Mouse (Mus musculus) hindbrain, embryonic 12.5 days (tissue): ENCODE results near the gene Tapbp. TPM values are rescaled to one million over a fixed set of nuclear protein-coding genes. Genes with fewer than 3 reads are reported as not detected.
"Not testable (repeated sequence)": the region's sequence is repeated elsewhere in the genome, so short reads cannot be mapped to it uniquely, and the experiment has no call there.

Experiments used
- ATAC-seq: fragments of 200-750 bp; cut with Nextera tagmentation; 2 replicates; pipeline ENCODE4 v1.8.0; 2017; ENCODE audit warnings: moderate TSS enrichment; ENCODE audit not compliant: low FRiP score
- H3K27ac ChIP-seq: fragments of 300-500 bp; sonication (generic); 2 replicates; pipeline ENCODE4 v1.5.1; 2016; ENCODE audit warnings: mild to moderate bottlenecking
- H3K27me3 ChIP-seq: fragments of 300-500 bp; sonication (generic); 2 replicates; pipeline ENCODE4 v1.6.1; 2016; ENCODE audit warnings: mild to moderate bottlenecking
- H3K36me3 ChIP-seq: fragments of 300-500 bp; sonication (generic); 2 replicates; pipeline ENCODE4 v1.6.1; 2016; ENCODE audit warnings: mild to moderate bottlenecking
- H3K4me1 ChIP-seq: fragments of 300-500 bp; sonication (generic); 2 replicates; pipeline ENCODE4 v1.6.1; 2016
- H3K4me2 ChIP-seq: fragments of 300-500 bp; sonication (generic); replicated peaks from 2 replicates; pipeline ENCODE4 v1.6.1; 2016; ENCODE audit warnings: mild to moderate bottlenecking
- H3K4me3 ChIP-seq: fragments of 300-500 bp; sonication (generic); 2 replicates; pipeline ENCODE4 v1.5.1; 2016; ENCODE audit warnings: mild to moderate bottlenecking
- H3K9ac ChIP-seq: fragments of 300-500 bp; sonication (generic); 2 replicates; pipeline ENCODE4 v1.6.1; 2016; ENCODE audit warnings: mild to moderate bottlenecking, moderate library complexity
- H3K9me3 ChIP-seq: fragments of 300-500 bp; sonication (generic); replicated peaks from 2 replicates; pipeline ENCODE4 v1.6.1; 2016; ENCODE audit warnings: mild to moderate bottlenecking
- WGBS: fragments of 180-500 bp; shearing (Covaris S2); methylation state at CpG from one replicate; pipeline ENCODE4 v1.1.7; 2016; 5-methylcytosine and 5-hydroxymethylcytosine counted together
- polyA plus RNA-seq: library from polyadenylated mRNA; unstranded; fragments of >200 nt; fragmentation: Nextera tagmentation; extraction: Ambion mirVana; gene quantifications from 2 replicates; pipeline ENCODE4 v1.2.1, GENCODE M21; 2016

Tapbp gene
- polyA plus RNA-seq, 1 experiment from 2014 or later: 27.6 TPM

DNA sequence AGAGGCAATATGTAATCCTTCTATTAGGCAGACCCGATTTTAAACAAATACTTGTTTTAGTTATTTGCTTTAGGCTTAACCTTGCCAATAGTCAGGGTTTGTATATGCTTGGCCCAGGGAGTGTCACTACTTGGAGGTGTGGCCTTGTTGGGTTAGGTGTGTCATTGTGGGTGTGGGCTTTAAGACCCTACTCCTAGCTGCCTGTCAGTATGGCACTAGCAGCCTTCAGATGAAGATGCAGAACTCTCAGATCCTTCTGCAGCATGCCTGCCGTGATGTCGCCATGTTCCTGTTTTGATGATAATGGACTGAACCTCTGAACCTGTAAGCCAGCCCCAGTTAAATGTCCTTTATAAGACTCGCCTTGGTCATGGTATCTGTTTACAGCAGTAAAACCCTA, 22.7 kb upstream of the Tapbp start:
- H3K27ac ChIP-seq, H3K36me3 ChIP-seq, ATAC-seq, H3K9me3 ChIP-seq, H3K9ac ChIP-seq, H3K4me2 ChIP-seq, H3K27me3 ChIP-seq, H3K4me3 ChIP-seq, H3K4me1 ChIP-seq: not testable (repeated sequence)
- 74% methylated on average over 4 of the region's 4 CpGs for WGBS

DNA sequence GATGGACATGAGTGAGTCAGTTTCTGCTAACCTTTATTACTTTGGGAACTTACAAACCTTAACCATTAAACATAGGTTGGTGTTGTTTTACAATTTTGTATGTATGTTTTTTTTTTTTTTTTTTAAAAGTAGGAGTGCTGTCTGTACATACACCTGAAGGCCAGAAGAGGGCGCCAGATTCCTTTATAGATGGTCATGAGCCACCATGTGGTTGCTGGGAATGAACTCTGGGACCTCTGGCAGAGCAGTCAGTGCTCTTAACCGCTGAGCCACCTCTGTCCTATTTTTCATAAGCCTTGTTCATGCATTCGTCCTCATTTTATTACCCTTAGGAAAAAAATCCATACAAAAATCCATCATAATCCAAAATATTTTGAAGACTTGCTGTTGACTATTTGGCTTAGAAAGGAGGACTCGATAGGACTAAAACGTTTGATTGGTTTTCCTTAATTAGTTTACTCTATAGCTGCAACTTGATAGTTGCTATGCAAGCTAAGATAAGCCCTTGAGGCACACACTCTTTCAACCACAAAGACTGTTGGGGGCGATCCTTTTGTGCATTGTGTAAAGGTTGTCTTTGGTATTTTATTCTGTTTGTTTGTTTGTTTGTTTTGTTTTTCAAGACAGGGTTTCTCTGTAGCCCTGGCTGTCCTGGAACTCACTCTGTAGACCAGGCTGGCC, 18.4 kb upstream of the Tapbp start:
- Histone ChIP-seq H3K4me3 (no peak overlapping the region), H3K27me3 (no peaks in the 10 kb centered on the region; the same call in 1 of the 2 replicates), H3K9ac (no peak overlapping the region), H3K27ac (no peak overlapping the region), H3K9me3 (no peaks in the 10 kb centered on the region), H3K4me1 (no peaks in the 10 kb centered on the region), H3K4me2 (no peak overlapping the region), H3K36me3 (no peaks in the 10 kb centered on the region)
- 45% methylated on average over 6 of the region's 6 CpGs for WGBS
- ATAC-seq: no peak

DNA sequence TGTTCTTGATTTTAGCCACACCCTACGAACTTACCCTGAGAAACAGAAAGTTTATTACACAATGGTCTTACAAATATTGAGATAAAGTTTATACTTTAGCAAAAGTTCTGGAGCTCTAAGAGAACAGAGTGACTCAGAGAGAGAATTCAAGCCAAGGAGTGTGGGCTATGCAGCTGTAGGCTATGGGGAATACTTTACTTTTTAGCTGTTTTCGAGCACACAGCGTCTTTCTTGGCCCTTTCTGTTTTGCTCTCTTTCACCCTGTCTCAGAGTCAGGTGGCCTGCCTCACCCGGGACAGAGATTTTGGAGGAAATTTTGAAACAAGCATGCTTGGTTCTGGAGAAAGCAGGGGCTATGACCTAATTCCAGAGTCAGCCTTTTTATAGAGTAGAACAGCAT, 17.5 kb upstream of the Tapbp start:
- WGBS: 87% methylated on average over 4 of the region's 4 CpGs
- H3K4me2 ChIP-seq, H3K4me3 ChIP-seq, H3K36me3 ChIP-seq, H3K27ac ChIP-seq, H3K9ac ChIP-seq, H3K4me1 ChIP-seq, H3K27me3 ChIP-seq, ATAC-seq, H3K9me3 ChIP-seq: not testable (repeated sequence)

DNA sequence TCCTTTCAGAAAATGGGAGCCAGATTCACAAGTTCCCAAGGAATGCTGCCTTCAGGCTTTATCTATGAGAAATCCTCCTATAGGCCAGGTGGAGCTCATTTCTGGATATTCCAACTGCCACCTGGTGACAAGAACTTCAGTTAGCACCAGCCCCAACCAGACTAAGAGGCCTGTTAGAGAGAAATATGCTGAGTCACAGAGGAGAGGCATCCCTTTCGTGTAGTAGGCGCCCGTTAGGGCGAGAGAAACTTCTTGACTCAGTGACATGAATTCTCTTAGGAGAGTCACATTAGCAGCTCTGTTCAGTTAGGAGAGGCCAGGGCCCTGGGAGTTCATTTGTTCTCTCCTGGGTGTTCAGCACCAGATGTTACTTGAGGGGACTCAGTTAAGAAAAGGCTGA, 16.1 kb upstream of the Tapbp start:
- no peaks in the 10 kb centered on the region for H3K9me3 ChIP-seq
- 76% methylated on average over 4 of the region's 4 CpGs for WGBS
- no peaks in the 10 kb centered on the region for H3K4me1 ChIP-seq
- H3K4me3 ChIP-seq: no peak overlapping the region
- H3K27ac ChIP-seq: no peak overlapping the region
- H3K36me3 ChIP-seq: no peaks in the 10 kb centered on the region
- H3K4me2 ChIP-seq: no peak overlapping the region
- ATAC-seq: no peak
- H3K27me3 ChIP-seq: no peaks in the 10 kb centered on the region
- H3K9ac ChIP-seq: no peak overlapping the region

DNA sequence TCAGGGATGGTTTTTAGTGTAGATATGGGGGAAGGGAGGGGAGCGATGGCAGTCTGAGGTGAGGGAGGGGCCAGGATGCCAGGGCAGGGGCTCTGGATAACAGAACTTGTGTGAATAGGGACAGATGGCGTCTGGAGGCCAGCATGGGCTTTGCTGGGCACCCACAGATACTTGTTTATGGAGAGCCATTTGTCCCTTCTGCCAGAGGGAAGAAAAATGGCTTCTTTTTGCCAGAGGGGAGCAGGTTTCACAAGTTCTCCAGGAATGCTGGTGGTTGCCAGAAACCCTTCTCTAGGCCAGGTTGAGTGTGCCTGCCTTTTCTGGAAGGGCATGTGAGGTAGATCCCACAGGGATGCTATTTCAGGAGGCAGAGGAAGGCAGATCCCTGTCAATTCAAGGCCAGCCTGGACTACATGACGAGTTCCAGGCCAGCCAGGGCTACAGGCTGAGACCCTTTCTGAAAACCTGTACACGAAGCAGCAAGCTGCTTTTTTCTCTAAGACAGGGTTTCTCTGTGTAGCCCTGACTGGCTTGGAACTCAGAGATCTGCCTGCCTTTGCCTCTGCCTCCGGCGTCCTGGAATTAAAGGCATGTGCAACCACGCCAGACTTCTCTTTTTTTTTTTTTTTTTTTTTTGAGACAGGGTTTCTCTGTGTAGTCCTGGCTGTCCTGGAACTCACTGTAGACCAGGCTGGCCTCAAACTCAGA, 15.3 kb upstream of the Tapbp start:
- no peak for ATAC-seq
- Histone ChIP-seq H3K27me3 (no peaks in the 10 kb centered on the region), H3K36me3 (no peaks in the 10 kb centered on the region), H3K4me1 (no peaks in the 10 kb centered on the region), H3K4me3 (no peak overlapping the region), H3K27ac (no peak overlapping the region), H3K9me3 (no peaks in the 10 kb centered on the region), H3K9ac (no peak overlapping the region), H3K4me2 (no peak overlapping the region)
- 78% methylated on average over 7 of the region's 7 CpGs for WGBS

DNA sequence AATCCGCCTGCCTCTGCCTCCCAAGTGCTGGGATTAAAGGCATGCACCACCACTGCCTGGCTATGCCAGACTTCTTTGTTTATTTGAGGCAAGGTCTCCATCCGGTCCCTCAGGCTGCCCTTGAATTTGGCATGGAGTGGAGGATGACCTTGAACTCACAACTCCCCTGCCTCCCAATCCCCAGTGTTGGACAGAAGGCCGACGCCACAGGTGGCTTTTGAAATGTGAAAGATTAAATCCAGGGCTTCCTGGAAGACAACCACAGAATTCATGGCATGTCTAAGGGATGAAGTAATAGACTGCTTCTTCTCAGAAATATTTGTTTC, 14.7 kb upstream of the Tapbp start:
- Histone ChIP-seq H3K9ac (no peak overlapping the region), H3K36me3 (no peaks in the 10 kb centered on the region), H3K27me3 (no peaks in the 10 kb centered on the region), H3K4me2 (no peak overlapping the region), H3K4me1 (no peaks in the 10 kb centered on the region), H3K27ac (no peak overlapping the region), H3K9me3 (no peaks in the 10 kb centered on the region), H3K4me3 (no peak overlapping the region)
- no peak for ATAC-seq
- 84% methylated on average over 4 of the region's 4 CpGs for WGBS

DNA sequence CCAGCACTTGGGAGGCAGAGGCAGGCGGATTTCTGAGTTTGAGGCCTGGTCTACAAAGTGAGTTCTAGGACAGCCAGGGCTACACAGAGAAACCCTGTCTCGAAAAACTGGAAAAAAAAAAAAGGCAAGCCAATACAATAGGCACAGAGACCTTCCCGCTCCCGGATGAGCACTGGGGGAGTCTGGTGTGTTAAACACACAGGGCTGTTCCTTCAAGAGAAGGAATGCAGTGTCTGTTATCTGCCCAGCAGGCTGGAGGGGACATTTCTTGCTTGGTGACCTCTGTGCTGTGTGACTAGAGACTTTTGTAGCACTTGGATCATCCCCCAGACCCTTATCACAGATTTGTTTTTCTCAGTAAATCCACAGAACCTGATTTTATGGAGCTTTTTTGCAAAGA, 14.0 kb upstream of the Tapbp start:
- Histone ChIP-seq H3K27me3 (no peaks in the 10 kb centered on the region), H3K4me2 (no peak overlapping the region), H3K9me3 (no peaks in the 10 kb centered on the region), H3K36me3 (no peaks in the 10 kb centered on the region), H3K27ac (no peak overlapping the region), H3K4me1 (no peaks in the 10 kb centered on the region), H3K4me3 (no peak overlapping the region), H3K9ac (no peak overlapping the region)
- no peak for ATAC-seq
- 70% methylated on average over 4 of the region's 4 CpGs for WGBS

DNA sequence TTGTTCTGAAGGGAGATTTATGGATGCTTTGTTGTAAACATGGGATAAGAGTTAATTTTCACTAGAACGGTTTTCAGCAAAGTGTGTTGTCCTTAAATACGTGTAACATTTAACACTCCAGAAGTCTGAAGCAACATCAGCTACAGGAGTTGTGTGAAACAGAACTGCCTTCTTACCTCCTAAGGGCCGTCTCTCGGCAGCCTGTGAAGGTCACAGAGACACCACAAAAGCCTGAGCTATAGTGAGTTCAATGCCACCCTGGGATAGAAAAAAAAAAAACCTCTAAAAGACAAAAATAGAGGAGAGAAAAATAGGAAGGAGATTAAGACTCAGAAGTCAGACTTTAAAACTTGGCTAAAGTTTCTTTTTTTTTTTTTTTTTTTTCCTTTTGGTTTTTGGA, 13.6 kb upstream of the Tapbp start:
- ATAC-seq: no peak
- H3K36me3 ChIP-seq: no peaks in the 10 kb centered on the region
- H3K27ac ChIP-seq: no peak overlapping the region
- H3K4me2 ChIP-seq: no peak overlapping the region
- H3K9ac ChIP-seq: no peak overlapping the region
- H3K4me1 ChIP-seq: no peaks in the 10 kb centered on the region
- H3K9me3 ChIP-seq: no peaks in the 10 kb centered on the region
- no peak overlapping the region for H3K4me3 ChIP-seq
- H3K27me3 ChIP-seq: no peaks in the 10 kb centered on the region
- WGBS: 79% methylated on average over 4 of the region's 4 CpGs

DNA sequence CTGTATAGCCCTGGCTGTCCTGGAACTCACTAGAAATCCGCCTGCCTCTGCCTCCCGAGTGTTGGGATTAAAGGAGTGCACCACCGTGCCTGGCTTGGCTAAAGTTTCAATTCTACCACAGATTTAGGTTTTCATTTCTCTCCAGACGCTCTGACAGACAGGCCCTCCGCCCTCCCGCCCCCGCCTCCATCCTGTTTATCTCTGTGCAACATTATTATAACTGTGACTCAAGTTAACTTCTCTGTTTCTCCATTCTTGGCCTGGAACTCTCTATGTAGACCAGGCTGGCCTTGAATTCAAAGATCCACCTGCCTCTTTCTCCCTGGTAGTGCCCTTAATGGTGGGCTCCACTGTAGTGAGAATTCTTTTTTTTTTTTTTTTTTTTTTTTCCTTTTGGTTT, 13.2 kb upstream of the Tapbp start:
- Histone ChIP-seq H3K9me3 (no peaks in the 10 kb centered on the region), H3K27ac (no peak overlapping the region), H3K36me3 (no peaks in the 10 kb centered on the region), H3K9ac (no peak overlapping the region), H3K4me2 (no peak overlapping the region), H3K27me3 (no peaks in the 10 kb centered on the region), H3K4me3 (no peak overlapping the region), H3K4me1 (no peaks in the 10 kb centered on the region)
- WGBS: 88% methylated on average over 7 of the region's 7 CpGs
- ATAC-seq: no peak

DNA sequence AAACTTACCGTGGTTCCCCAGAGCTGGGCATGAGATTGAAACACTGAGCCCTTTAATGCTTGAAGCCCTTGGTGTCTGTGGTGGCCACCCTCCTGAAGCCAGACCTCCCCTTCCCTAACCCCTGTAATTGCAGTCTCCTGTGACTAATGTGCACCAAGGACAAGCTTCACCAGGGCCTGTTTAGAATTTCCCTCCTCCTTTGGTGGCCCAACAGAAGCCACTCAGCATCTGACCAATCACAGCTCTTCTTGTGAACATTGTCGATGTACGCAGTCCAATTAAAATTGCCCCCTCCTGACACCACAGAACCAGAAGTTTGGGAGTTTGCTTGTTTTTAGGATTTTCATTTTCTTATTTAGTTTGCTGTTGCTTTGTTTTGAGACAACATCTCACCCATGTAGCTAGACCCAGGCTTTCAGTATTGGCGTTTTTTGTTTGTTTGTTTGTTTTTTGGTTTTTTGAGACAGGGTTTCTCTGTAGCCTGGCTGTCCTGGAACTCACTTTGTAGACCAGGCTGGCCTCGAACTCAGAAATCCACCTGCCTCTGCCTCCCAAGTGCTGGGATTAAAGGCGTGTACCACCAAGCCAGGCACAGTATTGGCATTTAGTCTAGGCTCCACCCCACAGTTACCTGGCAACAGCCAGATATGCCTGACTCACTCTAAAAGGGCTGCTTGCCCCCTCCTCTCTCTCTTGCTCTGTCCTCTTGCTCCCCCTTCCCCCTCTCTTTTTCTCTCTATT, 11.6 kb upstream of the Tapbp start:
- H3K4me3 ChIP-seq, H3K4me1 ChIP-seq, H3K4me2 ChIP-seq, H3K9me3 ChIP-seq, H3K9ac ChIP-seq, H3K27me3 ChIP-seq, H3K36me3 ChIP-seq, ATAC-seq, H3K27ac ChIP-seq: not testable (repeated sequence)
- WGBS: 77% methylated on average over 6 of the region's 6 CpGs

DNA sequence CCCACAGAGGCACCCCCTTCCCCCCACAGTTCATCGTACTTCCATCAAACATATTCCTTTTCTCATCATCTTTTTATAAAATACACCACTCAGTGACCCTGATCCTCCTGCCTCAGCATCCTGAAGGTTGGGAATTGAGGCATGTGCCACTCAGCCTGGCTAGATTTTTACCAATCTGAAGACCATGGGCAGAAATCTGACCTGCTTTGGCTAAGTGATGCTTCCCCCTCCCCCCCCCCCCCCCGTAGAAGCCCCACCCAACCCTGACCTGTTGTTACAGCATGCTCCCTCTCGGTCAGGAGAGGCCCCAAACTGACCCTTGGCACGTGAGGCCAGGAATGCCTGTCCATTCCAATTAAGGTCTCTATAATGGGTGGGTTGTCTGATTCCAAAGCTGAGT, 10.9 kb upstream of the Tapbp start, which contains the start of gene Platr17:
Gene Platr17, plus strand, starts transcription at position 301 of the 400 bp plus-strand sequence.
- ATAC-seq, H3K9me3 ChIP-seq, H3K36me3 ChIP-seq, H3K9ac ChIP-seq, H3K27me3 ChIP-seq, H3K4me2 ChIP-seq, H3K4me3 ChIP-seq, H3K4me1 ChIP-seq, H3K27ac ChIP-seq: not testable (repeated sequence)
- WGBS: 13% methylated on average over 3 of the region's 4 CpGs

DNA sequence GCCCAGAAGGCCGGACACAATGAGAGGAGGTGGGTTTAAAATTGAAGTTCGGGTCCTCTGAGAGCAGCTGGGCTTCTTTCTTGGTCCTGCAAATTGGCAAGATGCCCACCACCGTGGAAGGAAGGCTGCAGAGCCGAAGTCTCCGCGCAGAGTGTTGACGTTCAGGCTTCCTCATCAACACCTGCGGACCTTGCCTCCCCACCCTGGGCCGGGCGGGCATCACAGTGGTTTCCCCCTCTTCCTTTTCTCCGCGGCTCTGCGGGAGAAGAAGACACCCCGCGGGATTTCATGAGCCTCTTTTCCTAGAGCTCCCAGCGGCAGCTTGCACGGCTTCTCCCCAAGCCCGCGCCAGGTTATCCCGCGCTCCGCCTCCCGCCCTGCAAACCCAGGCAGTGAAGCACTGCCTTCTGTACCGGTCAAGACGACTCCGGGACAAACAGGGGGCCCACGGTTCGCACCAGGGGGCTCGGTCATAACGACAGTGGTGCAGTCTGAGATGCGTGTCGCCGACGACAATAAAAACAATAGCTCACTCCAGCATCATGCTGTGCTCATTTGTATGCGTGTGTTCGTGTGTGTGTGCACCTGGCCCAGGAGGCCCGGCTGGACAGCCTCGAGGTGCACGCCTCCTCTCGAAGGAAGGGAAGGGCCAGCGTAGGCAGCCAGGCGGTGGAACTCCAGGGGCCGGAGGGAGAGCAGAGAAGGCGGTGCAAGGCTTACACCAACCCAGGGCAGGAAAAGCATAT, 7.2 kb upstream of the Tapbp start:
- ATAC-seq: peak; percentile 14
- H3K9ac ChIP-seq: peak overlapping the region; percentile 78
- no peaks in the 10 kb centered on the region for H3K9me3 ChIP-seq

More for the DNA sequence above, 7.2 kb upstream of the Tapbp start:
- H3K4me3 ChIP-seq: peak overlapping the region; percentile 82
- peak overlapping the region; percentile 97 for H3K4me2 ChIP-seq
- peaks cover 24% of the 10 kb centered on the region for H3K36me3 ChIP-seq
- H3K27ac ChIP-seq: peak overlapping the region; percentile 92
- H3K4me1 ChIP-seq: peaks cover 23% of the 10 kb centered on the region
- under 1% methylated on average over 44 of the region's 44 CpGs for WGBS
- H3K27me3 ChIP-seq: no peaks in the 10 kb centered on the region
